Mouse (Mus musculus) hindlimb bud, embryonic 11.5 days (tissue): ENCODE measurements around the gene Frmd4b.
"Not testable (repeated sequence)": the region's sequence is repeated elsewhere in the genome, so short reads cannot be mapped to it uniquely, and the experiment has no call there.

Experiments
- DNase-seq: peaks from one replicate; pipeline ENCODE4 v3.0.0-alpha.2; 2012; ENCODE audit warnings: low read depth, low spot score; ENCODE audit errors: extremely low spot score

Gene Frmd4b

DNA sequence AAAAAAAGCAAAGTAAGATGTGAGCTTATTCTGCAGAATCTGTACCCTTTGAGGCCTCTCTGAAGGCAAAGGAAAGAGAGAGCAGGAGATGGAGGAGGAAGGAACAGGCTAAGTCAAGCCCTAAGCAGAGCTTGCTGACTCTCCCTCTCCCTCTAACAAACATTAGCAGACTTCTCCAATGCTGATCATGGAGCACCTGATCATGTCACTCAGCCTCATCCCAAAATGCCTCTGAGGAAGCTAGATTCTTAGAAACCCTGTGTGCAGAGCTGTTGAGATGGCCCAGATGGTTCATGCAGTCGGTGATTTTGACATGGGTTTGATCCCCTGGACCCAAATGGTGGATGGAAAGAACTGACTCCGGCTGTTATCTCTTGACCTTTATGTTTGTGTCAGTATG, 350.2 kb downstream of the Frmd4b start:
- DNase-seq = no peak

DNA sequence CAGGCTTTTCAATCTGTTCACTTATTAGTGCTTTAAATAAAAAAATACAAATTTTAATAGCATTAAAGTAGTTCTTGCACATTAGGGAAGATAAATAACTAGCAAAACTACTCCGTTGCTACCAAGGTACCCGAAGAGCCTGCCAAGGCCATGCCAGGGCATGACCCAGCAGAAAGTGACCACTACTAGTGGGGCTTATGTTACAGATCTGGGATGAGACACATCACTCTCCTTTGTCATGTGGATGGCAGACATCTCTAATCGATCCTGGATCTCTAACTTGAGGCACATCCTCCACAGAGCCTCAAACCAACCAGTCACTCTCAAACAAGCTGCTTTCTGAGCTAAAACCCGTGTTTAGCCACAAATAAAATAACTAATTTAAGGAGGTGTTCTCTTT, 350.7 kb downstream of the Frmd4b start:
- DNase-seq = no peak

GRCm38 (mm10) chr6:97265705-97266104, 351.6 kb downstream of the Frmd4b start:
- DNase-seq = no peak

DNA sequence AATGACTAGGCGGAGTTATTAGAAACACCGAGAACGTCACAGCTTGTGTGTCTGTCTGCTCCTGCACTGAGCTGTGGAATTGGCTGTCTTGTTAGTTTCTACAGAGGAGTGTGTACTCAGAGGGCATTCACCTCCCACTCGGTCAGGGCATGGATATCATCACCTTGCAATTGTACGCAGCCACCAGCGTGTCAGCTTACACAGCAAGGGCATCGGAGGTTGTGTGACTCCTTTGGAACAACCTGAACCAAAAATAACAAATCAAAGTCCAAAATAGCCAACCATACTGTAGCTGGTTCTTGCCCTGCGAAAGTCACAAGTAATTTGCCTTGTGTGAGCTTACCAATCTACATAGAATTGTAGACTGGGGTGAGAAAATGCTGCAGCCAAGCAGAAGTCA, 352.1 kb downstream of the Frmd4b start:
- no peak for DNase-seq

DNA sequence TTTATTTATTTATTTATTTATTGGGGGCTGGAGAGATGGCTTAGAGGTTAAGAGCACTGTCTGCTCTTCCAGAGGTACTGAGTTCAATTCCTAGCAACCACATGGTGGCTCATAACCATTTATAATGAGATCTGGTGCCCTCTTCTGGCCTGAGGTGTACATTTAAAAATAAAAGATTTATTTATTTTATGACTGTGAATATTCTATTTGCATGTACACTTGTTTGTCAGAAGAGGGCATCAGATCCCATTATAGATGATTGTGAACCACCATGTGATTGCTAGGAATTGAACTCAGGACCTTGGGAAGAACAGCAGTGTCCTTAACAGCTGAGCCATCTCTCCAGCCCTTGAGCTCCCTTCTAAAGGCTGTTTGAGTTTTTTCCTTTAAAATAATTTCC, 353.6 kb downstream of the Frmd4b start:
- DNase-seq = not testable (repeated sequence)

GRCm38 (mm10) chr6:97262229-97262628, 355.1 kb downstream of the Frmd4b start:
- DNase-seq = no peak

DNA sequence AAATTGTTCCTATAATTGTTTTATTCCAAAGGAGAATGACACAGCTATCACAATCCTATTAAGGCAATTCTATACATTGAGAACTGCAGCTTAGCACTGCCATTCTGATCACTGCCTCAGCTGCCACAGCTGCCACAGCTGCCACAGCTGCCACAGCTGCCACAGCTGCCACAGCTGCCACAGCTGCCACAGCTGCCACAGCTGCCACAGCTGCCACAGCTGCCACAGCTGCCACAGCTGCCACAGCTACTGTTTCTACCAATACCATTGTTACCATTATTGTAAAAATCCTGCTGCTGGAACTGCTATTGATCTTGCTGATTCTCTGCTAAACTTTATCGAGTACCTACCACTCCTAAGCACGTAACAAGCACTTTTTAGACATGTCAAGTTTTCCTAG, 357.4 kb downstream of the Frmd4b start:
- not testable (repeated sequence) for DNase-seq

- no peak for DNase-seq
Observed at GRCm38 (mm10) chr6:97258489-97258888, 358.9 kb downstream of the Frmd4b start.

DNA sequence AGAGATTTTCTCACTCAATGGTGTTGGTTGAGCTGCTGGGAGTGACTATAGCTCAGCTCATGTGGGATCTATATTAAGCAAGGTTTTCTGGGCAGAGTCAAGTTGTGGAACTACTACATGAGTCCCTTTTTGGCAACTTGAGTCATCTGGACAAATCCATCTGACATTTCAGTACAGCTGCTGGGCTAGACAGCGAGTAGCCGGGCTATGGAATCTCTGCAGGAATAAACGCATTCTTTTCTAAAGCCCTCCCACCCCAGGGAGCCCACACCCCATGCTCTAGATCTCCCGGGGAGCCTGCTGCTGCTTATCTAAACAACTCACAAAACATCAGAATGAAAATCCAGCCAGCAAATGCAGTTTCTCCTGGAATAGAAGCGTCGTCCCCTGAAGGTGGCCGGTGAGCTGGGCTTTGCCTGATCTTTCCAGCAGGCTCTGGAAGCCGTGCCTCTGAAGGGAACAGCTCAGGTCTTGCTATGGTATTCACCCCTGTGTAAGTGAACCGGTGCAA, 364.6 kb downstream of the Frmd4b start, which contains the start of gene Lmod3:
Gene Lmod3, minus strand, starts transcription at position 49 of the 511 bp plus-strand sequence.
- no peak for DNase-seq

GRCm38 (mm10) chr6:97252086-97252485, 365.3 kb downstream of the Frmd4b start:
- DNase-seq = no peak

GRCm38 (mm10) chr6:97250966-97251365, 366.4 kb downstream of the Frmd4b start:
- DNase-seq = peak; percentile 53

DNA sequence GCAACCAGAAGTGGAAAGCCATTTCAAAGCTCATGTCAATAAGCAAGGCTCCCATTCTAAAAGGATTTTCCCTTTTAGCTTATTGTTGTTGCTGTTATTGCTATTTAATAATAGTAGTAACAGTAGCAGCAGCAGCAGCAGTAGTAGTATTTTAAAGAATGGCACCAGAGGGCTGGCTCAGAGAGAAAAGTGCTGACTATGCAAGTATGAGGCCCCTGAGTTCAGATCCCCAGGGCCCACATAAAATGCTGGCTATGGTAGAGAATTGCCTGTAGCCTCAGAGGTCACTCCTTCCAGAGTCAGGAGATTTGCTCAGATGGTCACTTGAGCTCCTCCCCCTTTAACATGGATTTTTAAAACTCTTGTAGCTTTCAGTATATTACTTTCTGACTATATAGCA, 372.1 kb downstream of the Frmd4b start:
- no peak for DNase-seq

DNA sequence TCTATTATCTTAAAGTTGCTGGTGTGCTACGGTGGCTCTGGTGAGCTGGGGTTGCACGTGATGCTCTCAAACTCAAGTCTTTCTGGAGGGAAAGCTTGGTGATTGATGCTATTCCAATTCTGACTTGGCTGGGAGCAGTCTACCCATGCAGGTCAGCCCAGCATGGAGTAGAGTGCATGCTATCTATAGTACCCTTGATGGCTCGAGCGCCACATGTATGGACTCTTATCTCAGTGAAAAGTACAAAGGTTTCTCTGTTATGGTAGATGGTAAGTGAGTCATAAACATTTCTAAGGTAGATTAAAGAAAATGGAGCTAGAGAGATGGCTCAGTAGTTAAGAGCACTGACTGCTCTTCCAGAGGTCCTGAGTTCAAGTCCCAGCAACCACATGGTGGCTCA, 374.8 kb downstream of the Frmd4b start:
- no peak for DNase-seq

DNA sequence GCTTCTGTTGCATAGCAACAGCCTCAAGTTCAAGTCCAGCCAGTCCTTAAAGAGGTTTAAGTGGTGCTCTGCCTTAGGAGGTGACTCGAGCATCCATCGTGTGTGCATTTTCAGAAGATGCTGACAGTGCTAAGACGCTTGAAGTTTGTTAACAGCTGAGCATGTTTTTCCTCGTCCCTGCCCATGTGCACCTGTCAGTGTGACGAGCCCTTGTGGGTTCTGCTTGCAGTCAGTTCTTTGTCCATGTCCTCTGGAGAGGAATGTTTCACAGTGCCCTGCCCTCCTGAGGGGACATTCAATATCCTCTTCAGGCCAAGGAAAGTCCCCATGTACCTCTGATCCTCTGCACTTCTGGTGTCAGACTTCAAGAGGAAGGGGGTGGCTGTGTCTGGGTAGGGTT, 377.2 kb downstream of the Frmd4b start:
- DNase-seq = no peak

- DNase-seq = no peak
Observed at GRCm38 (mm10) chr6:97239360-97239759, 378.0 kb downstream of the Frmd4b start.
